Mouse (Mus musculus): ENCODE measurements around the gene Col15a1.

Col15a1 gene

GRCm38 (mm10) chr4:47274911-47275310 lies 67.0 kb downstream of the Col15a1 start:
- no peak for DNase-seq

- DNase-seq: no peak
These were observed 70.4 kb downstream of the Col15a1 start for GRCm38 (mm10) chr4:47278397-47278796.

GRCm38 (mm10) chr4:47279085-47279707 lies 71.2 kb downstream of the Col15a1 start:
- DNase-seq: peak in 1 of 2 experiments; percentile 29

DNA sequence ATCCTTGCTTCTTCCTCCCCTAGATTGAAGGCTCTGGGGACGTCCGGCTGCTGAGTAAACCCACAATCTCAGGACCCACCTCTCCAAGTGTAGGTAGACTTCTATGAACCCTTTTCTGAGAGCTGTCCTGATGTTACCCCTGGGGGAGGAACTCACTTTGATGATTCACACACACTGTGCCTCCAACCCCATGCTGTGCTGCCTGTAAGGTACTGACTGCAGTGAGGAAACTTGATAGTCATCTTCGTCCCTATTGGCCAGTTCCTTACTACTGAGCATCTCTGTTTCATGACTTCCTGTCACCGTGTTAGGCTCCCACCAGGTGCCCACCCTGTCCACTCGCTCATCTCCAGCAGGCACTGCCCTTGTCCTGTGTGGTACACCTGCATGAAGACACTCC lies 72.2 kb downstream of the Col15a1 start:
- no peak for DNase-seq

GRCm38 (mm10) chr4:47281920-47282682 lies 74.1 kb downstream of the Col15a1 start:
- no peak for DNase-seq

GRCm38 (mm10) chr4:47284311-47284710 lies 76.3 kb downstream of the Col15a1 start:
- DNase-seq: no peak

DNA sequence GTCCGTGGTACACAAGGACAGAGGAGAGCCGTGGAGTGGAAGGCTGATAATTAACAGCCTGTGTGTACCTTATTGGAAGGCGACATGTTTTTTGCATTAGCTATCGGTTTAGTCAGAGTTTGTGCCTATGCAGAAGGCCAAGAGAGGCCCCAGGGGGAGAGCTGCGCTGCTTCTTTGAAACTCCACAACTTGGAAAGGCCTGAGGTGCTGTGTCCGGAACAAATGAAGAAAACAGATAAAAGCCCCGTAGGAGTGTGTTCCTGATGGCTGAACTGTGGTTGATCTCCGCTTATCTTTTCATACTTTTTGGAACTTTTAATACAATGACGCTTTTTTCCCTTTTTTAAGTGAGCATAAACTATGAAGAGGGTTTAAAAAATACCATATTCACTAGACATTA lies 76.9 kb downstream of the Col15a1 start:
- no peak for DNase-seq

DNA sequence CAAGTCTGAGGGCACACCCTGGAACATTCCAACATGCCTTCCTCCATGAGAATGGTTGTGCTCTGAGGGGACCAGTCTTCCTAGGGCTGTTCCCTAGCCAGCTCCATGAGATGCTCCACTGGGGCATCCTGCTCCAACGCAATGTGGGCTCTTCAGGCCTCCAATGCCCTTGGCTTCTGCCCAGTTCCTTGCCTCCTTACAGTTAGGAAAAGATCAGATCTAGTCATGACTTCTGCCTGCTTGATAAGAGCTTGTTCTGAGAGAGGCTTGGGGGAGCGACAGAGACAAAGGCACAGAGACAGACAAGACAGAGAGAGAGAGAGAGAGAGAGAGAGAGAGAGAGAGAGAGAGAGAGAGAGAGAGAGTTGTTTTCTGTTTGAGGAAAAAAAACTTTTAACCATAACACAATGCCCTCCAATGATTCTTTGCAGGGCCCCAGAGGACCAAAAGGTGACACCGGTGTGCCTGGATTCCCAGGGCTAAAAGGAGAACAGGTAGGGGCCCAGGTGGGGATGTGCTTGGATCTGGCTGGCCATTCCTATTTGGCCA lies 78.7 kb downstream of the Col15a1 start:
- DNase-seq: no peak

DNA sequence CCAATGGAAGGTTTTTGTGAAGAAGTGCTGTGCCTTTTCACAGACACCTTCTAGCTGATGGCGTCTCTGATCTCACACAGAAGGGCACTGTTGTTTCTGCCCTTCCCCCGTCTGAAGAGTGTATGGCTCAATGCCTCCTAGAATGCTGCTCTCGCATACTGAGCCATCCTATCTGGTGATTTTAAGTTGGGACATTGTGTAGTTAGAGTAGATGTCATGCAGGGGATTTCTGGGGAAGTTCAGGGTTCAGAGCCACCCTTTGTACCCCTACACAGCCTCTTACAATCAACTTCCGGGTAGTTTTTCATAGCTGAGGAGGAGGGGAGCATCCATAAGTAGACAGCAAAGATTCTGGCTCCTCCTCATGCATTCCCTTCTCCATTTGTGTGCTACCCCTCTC lies 79.5 kb downstream of the Col15a1 start:
- DNase-seq: no peak

- no peak for DNase-seq
These were observed 80.3 kb downstream of the Col15a1 start for GRCm38 (mm10) chr4:47288306-47288705.

GRCm38 (mm10) chr4:47289526-47289925 lies 81.6 kb downstream of the Col15a1 start:
- no peak for DNase-seq

GRCm38 (mm10) chr4:47290448-47290847 lies 82.5 kb downstream of the Col15a1 start:
- DNase-seq: peak in 1 of 2 experiments; percentile 15

- DNase-seq: peak in 1 of 2 experiments; percentile 30
These were observed 83.1 kb downstream of the Col15a1 start for GRCm38 (mm10) chr4:47291013-47291412.

DNA sequence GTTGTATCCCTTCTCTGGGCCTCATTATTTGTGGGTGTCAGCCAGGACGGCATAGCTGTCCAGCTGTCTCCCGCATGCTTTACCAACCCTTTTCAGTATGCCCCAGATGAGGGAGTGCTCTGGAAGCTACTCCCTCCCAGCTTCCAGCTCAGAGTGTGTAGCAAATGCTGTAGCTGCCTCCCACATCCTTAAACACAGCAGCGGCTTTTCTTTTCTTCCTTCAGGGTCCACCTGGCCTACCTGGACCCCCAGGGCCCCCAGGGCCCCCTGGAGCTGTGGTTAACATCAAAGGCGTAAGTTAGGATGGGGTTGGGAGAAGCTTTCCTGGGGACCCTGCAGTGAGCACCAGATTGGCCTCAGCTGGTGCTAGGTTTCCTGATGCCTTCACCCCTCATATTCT lies 85.0 kb downstream of the Col15a1 start:
- no peak for DNase-seq

GRCm38 (mm10) chr4:47293771-47294543 lies 86.0 kb downstream of the Col15a1 start:
- DNase-seq: peak; percentile 26 to 34

DNA sequence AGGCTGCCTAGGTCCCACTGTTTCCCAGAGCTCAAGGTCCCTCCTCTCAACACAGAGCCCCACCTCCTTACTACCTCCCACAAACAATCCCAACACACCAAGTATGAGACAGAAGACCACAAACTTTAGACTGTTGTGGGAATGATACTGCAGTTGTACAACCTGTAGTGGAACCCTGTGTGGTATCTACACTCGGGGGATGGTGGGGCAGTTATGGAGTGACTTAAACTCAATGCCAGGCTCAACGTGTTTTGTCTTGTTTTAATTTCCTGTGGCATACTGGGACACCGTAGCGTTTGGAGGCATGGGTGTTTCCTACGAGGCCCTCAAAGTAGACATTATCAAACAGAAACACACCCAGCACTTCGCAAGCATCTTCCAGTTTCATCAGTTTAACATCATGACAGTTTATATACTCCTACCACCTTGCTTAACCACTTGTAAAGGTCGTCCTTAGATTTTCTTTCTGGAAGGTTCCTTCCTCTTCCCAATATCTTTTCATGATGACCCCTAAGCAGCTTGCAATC lies 86.6 kb downstream of the Col15a1 start:
- DNase-seq: no peak

DNA sequence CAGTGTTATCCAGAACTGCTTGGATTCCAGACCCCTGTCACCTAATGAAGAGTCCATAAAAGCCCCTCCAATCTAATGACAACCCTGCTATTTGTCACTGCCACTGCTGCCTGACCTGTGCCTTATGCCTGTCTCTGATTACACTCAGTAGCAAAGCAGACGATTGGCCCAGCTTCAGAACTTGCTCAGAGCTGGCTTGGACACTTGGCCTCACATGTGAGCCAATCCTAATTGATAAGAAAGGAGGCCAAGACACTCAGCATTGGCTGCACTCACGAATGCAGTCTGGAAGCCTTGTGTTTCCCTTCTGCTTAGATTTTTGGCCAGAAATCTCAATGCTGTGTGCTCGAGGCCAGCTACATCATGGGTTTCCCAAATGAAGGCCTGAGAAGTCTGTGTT lies 87.6 kb downstream of the Col15a1 start:
- DNase-seq: no peak

DNA sequence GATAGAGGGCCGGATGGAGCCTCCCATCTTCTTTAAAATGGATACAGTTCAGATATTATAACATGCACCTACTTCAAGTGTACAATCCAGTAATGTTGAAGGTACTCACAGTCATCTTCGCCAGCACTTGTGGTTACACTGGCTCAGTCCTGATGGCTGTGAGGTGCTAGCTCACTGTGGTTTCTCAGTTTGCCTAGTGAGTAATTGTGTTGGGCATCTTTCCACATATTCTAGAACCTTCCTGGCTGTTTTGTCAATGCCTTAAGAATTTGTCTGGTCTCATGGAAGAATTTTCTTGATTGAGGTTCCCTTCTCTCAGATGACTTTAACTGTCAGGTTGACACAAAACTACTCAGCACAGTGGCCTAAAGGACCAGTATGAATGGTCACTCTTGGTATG lies 92.7 kb downstream of the Col15a1 start:
- no peak for DNase-seq

DNA sequence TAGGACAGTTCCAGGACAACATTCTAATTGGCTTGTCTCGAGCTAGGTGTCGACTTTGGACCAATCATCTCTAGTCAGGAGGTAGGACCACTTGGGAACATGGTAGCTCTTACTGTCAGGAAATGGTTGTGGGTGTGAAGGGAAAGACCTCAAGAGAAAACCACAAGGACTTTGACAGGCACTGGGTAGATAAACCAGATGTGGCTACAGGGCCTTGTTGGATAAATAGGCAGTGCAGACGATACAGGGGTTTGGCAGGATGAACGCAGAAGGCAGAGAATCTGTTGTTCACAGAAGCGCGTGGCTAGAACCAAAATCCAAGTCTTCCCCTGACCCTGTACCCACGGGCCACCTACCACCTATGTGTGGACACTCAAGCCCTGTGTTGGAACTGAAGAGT lies 94.6 kb downstream of the Col15a1 start:
- no peak for DNase-seq

- DNase-seq: no peak
These were observed 95.5 kb downstream of the Col15a1 start for GRCm38 (mm10) chr4:47303340-47303998.

GRCm38 (mm10) chr4:47309886-47310625 lies 102.1 kb downstream of the Col15a1 start:
- no peak for DNase-seq

- DNase-seq: no peak
These were observed 102.9 kb downstream of the Col15a1 start for GRCm38 (mm10) chr4:47310812-47311211.
